Comparison of ENCODE assay signal across 13 mouse cellular contexts in genomic region chr15:78720532-78720931, GRCm38 (mm10). TPM values are rescaled to one million over a fixed set of nuclear protein-coding genes. Genes with fewer than 3 reads are reported as not detected.
DNase-seq lines count a peak whose midpoint lies in the region; ATAC-seq and TF ChIP-seq lines count a peak whose summit lies in the region.
"Had no signal": no experiment of that assay in that cellular context is flagged by ENCODE, and none has a peak within 500 bp of the region (broad histone marks: within the 10 kb centered on the region; RNA-seq: fewer than 3 reads in every experiment).

No protein-coding gene starts in this region.

- peak overlapping the region; percentile 25 for H3K4me2 ChIP-seq in heart, embryonic 14.5 days (ENCODE audit: low read length)
- no peak overlapping the region for H3K4me2 ChIP-seq in kidney, embryonic 15.5 days
- H3K4me2 ChIP-seq in hindbrain, postnatal 0 days (ENCODE audit: low read depth, low read length): no peak overlapping the region

- H3K4me1 ChIP-seq in heart, embryonic 14.5 days (ENCODE audit: control insufficient read depth in 2 of 2, insufficient read depth in 2 of 2, low read length in 2 of 2): peaks cover 6 to 23% of the 10 kb centered on the region in 2 experiments
- peaks cover 29% of the 10 kb centered on the region for H3K4me1 ChIP-seq in kidney, embryonic 15.5 days
- peaks cover 8% of the 10 kb centered on the region for H3K4me1 ChIP-seq in hindbrain, postnatal 0 days (ENCODE audit: insufficient read depth, low read length)

- no peaks in the 10 kb centered on the region for H3K9me3 ChIP-seq in heart, embryonic 14.5 days (ENCODE audit: control insufficient read depth, low read length)
- H3K9me3 ChIP-seq in kidney, embryonic 15.5 days (replicated peaks): no peaks in the 10 kb centered on the region
- no peaks in the 10 kb centered on the region for H3K9me3 ChIP-seq in hindbrain, postnatal 0 days (ENCODE audit: low read length)
- H3K9me3 ChIP-seq: midbrain, embryonic 10.5 days had no signal

- no peak for TF ChIP-seq CTCF in C2C12 (IDR thresholded peaks at IDR 0.05; ENCODE audit: control insufficient read depth, insufficient read depth, insufficient read length)
- TF ChIP-seq CTCF in hindbrain, postnatal 0 days (IDR thresholded peaks at IDR 0.05; ENCODE audit: low read depth): no peak

- H3K9ac ChIP-seq in heart, embryonic 14.5 days (ENCODE audit: low read length): no peak overlapping the region
- no peak overlapping the region for H3K9ac ChIP-seq in kidney, embryonic 15.5 days
- H3K9ac ChIP-seq in hindbrain, postnatal 0 days (replicated peaks; ENCODE audit: low read length): no peak overlapping the region

- H3K36me3 ChIP-seq in C2C12 (ENCODE audit: control insufficient read depth, insufficient read depth): no peaks in the 10 kb centered on the region
- no peaks in the 10 kb centered on the region for H3K36me3 ChIP-seq in heart, embryonic 14.5 days (ENCODE audit: control insufficient read depth, insufficient read depth, low read length)
- no peaks in the 10 kb centered on the region for H3K36me3 ChIP-seq in kidney, embryonic 15.5 days
- no peaks in the 10 kb centered on the region for H3K36me3 ChIP-seq in hindbrain, postnatal 0 days (ENCODE audit: insufficient read depth, low read length)
- H3K36me3 ChIP-seq: midbrain, embryonic 10.5 days had no signal

- WGBS in heart, embryonic 14.5 days: 33% methylated on average over 7 of the region's 7 CpGs
- 65% methylated on average over 7 of the region's 7 CpGs for WGBS in kidney, embryonic 15.5 days
- WGBS in hindbrain, postnatal 0 days: 72% methylated on average over 7 of the region's 7 CpGs

- H3ac ChIP-seq in C2C12 (ENCODE audit: control insufficient read depth, insufficient read length, low read depth): no peak overlapping the region

- ATAC-seq in heart, embryonic 14.5 days (ENCODE audit: insufficient number of reproducible peaks, insufficient read depth, low FRiP score, low read depth): peak; percentile 53; the same call in 1 of the 2 replicates
- ATAC-seq in kidney, embryonic 15.5 days (replicated peaks; ENCODE audit: low FRiP score): no peak
- ATAC-seq in hindbrain, postnatal 0 days: no peak
- no peak for ATAC-seq in CD4-positive, CD25-positive, alpha-beta regulatory T cell, adult 4 months
- ATAC-seq: intestine, embryonic 16.5 days had no signal

- peak; percentile 11 for DNase-seq in NIH3T3 (ENCODE audit: low read depth)
- DNase-seq in lung, postnatal 14 days: peak; percentile 45
- DNase-seq in frontal cortex, adult 2 months (ENCODE audit: extremely low spot score in 1 of 2, low spot score in 1 of 2): no peak
- DNase-seq in hindbrain, postnatal 0 days (ENCODE audit: low spot score): no peak

- no peak overlapping the region for H3K4me3 ChIP-seq in C2C12 (ENCODE audit: insufficient read depth, poor library complexity, severe bottlenecking)
- no peak overlapping the region for H3K4me3 ChIP-seq in heart, embryonic 14.5 days (ENCODE audit: control insufficient read depth in 1 of 2, insufficient read depth in 1 of 2, low read depth in 1 of 2, low read length in 2 of 2)
- H3K4me3 ChIP-seq in kidney, embryonic 15.5 days (replicated peaks): no peak overlapping the region
- H3K4me3 ChIP-seq in hindbrain, postnatal 0 days (ENCODE audit: low read length): no peak overlapping the region
- H3K4me3 ChIP-seq: erythroblast, embryonic 14.5 days had no signal

- no peak overlapping the region for H3K27ac ChIP-seq in heart, embryonic 14.5 days (replicated peaks in 1 of 2; ENCODE audit: control insufficient read depth in 1 of 2, insufficient read depth in 1 of 2, low read depth in 2 of 2, low read length in 2 of 2)
- H3K27ac ChIP-seq in kidney, embryonic 15.5 days: no peak overlapping the region
- H3K27ac ChIP-seq in hindbrain, postnatal 0 days: no peak overlapping the region
- H3K27ac ChIP-seq: midbrain, embryonic 10.5 days had no signal

- H3K79me2 ChIP-seq in C2C12 (ENCODE audit: control insufficient read depth, insufficient read depth): no peaks in the 10 kb centered on the region

- peaks cover 82% of the 10 kb centered on the region for H3K27me3 ChIP-seq in C2C12 (ENCODE audit: control insufficient read depth, insufficient read depth, insufficient read length)
- H3K27me3 ChIP-seq in heart, embryonic 14.5 days (ENCODE audit: control insufficient read depth, insufficient read depth, low read length): peaks cover 55% of the 10 kb centered on the region
- peaks cover 83% of the 10 kb centered on the region for H3K27me3 ChIP-seq in kidney, embryonic 15.5 days
- H3K27me3 ChIP-seq in hindbrain, postnatal 0 days (ENCODE audit: insufficient read depth, low read length): no peaks in the 10 kb centered on the region

- H3K79me3 ChIP-seq in C2C12 (ENCODE audit: low read depth): no peaks in the 10 kb centered on the region

TF ChIP-seq in C2C12, 6 proteins besides CTCF, POLR2A, EP300 and RAD21:
- TF ChIP-seq MYOG (IDR thresholded peaks at IDR 0.05; ENCODE audit: control insufficient read depth, extremely low read depth, insufficient read length) (no peak), CEBPB (IDR thresholded peaks at IDR 0.05; ENCODE audit: low read depth) (peak; percentile 32)

RNA-seq across cellular contexts. Expression of gene Elfn2, which starts 2.0 kb away (rescaled TPM):
- polyA plus RNA-seq in C2C12 (2012; fragmentation: generic; extraction: Trizol): not detected
- polyA plus RNA-seq in heart, embryonic 14.5 days (2014; fragmentation: Nextera tagmentation; extraction: Ambion mirVana): not detected in 2 replicates
- 64.9 and 68.2 TPM in 2 replicates for polyA plus RNA-seq in frontal cortex, adult 2 months (2012; rRNA removed)
- polyA plus RNA-seq in kidney, embryonic 15.5 days (2015; fragmentation: Nextera tagmentation; extraction: Ambion mirVana): 0.04 TPM in 1 of 2 replicates, not detected in the other
- total RNA-seq in hindbrain, postnatal 0 days (2014; rRNA removed): 40.9 and 43.1 TPM in 2 replicates
- polyA plus RNA-seq in hindbrain, postnatal 0 days (2015; fragmentation: Nextera tagmentation; extraction: Ambion mirVana): 8.4 and 9.1 TPM in 2 replicates
- under 1 TPM in 1 of 2 experiments, not detected in 1; 0.10 TPM for polyA plus RNA-seq in CD4-positive, CD25-positive, alpha-beta regulatory T cell, adult 4 months (2017; shearing (Covaris generic))
- total RNA-seq: neutrophil, adult 5-6 weeks had no signal
- polyA plus RNA-seq: limb, embryonic 11.5 days had no signal

RNA-seq across cellular contexts. Expression of gene Mfng, which starts 52.7 kb away (rescaled TPM):
- not detected for polyA plus RNA-seq in C2C12 (2012; fragmentation: generic; extraction: Trizol)
- 8.2 and 8.3 TPM in 2 replicates for polyA plus RNA-seq in heart, embryonic 14.5 days (2014; fragmentation: Nextera tagmentation; extraction: Ambion mirVana)
- polyA plus RNA-seq in frontal cortex, adult 2 months (2012; rRNA removed): 7.0 and 7.2 TPM in 2 replicates
- 25.4 and 25.6 TPM in 2 replicates for polyA plus RNA-seq in kidney, embryonic 15.5 days (2015; fragmentation: Nextera tagmentation; extraction: Ambion mirVana)
- total RNA-seq in hindbrain, postnatal 0 days (2014; rRNA removed): 12.7 and 15.2 TPM in 2 replicates
- 16.6 and 17.9 TPM in 2 replicates for polyA plus RNA-seq in hindbrain, postnatal 0 days (2015; fragmentation: Nextera tagmentation; extraction: Ambion mirVana)
- polyA plus RNA-seq in CD4-positive, CD25-positive, alpha-beta regulatory T cell, adult 4 months (2017; shearing (Covaris generic)): 100 to 1,000 TPM in 1 of 2 experiments, 10 to 100 TPM in 1; 61.3 to 136 TPM

Comparison
In these comparisons a context has a peak if more than half of its experiments do, and no peak if none do; other contexts are left out.
1. DNase-seq: peak in NIH3T3 (single experiment) and lung, postnatal 14 days (single experiment); none in frontal cortex, adult 2 months (0 of 2) and hindbrain, postnatal 0 days (single experiment).